Mouse (Mus musculus) megakaryocyte, embryonic 14.5 days (primary cell): ENCODE measurements around the gene Nlrp6. TPM values are rescaled to one million over a fixed set of nuclear protein-coding genes. Genes with fewer than 3 reads are reported as not detected.
"Not testable (repeated sequence)": the region's sequence is repeated elsewhere in the genome, so short reads cannot be mapped to it uniquely, and the experiment has no call there.

Experiments used
- H3K27me3 ChIP-seq: replicated peaks from 2 replicates; pipeline ENCODE3; 2012; ENCODE audit warnings: inconsistent platforms
- H3K36me3 ChIP-seq: replicated peaks from 2 replicates; pipeline ENCODE3; 2012; ENCODE audit warnings: low read length, inconsistent platforms, mixed read lengths
- H3K4me1 ChIP-seq: 2 replicates; pipeline ENCODE4 v1.6.1; 2012; ENCODE audit warnings: inconsistent platforms
- H3K4me3 ChIP-seq: replicated peaks from 2 replicates; pipeline ENCODE3; 2012; ENCODE audit warnings: moderate library complexity, mild to moderate bottlenecking, inconsistent platforms
- H3K9me3 ChIP-seq: 2 replicates; pipeline ENCODE4 v1.6.1; 2012; ENCODE audit warnings: inconsistent platforms
- FLI1 ChIP-seq: IDR thresholded peaks from 2 replicates; pipeline ENCODE4 v1.6.1; 2012; ENCODE audit warnings: low read length, inconsistent platforms, mixed read lengths
- GATA1 ChIP-seq: IDR thresholded peaks from 3 replicates; pipeline ENCODE4 v1.6.1; 2012; ENCODE audit warnings: mixed read lengths, low read length, inconsistent platforms, borderline replicate concordance
- polyA plus RNA-seq: library from polyadenylated mRNA; stranded (reverse); fragments of >175 nt; gene quantifications from 2 replicates; pipeline ENCODE4 v1.2.3, GENCODE M21; 2012; ENCODE audit warnings: low replicate concordance; ENCODE audit not compliant: insufficient read depth

Nlrp6 gene
- polyA plus RNA-seq, 1 experiment: 18.0 TPM

DNA sequence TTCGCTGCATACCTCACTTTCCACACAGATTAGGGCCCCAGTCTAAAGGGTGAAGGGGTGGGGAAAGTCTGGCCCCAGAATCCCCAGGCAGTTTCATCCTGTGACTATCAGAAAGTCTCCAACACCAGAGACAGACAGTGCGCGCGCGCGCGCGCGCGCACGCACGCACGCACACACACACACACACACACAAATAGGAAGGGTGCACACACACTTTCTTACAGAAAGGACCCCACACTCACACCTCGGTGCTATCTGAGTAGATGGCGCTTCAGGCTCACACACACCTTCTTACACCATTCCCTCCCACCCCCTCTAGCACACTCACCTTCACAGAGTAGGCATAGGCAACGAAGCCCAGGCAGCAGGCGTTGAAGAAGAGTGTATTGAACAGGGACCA, 34.6 kb downstream of the Nlrp6 start:
- Histone ChIP-seq H3K27me3 (no peaks in the 10 kb centered on the region), H3K4me1 (peaks cover 94% of the 10 kb centered on the region), H3K36me3 (peaks cover 41% of the 10 kb centered on the region), H3K9me3 (no peaks in the 10 kb centered on the region), H3K4me3 (peak overlapping the region; percentile 95)
- TF ChIP-seq FLI1 (no peak), GATA1 (no peak)

- no peak for TF ChIP-seq GATA1
- no peak for TF ChIP-seq FLI1
- H3K36me3 ChIP-seq: peaks cover 35% of the 10 kb centered on the region
- H3K4me3 ChIP-seq: peak within 1 kb of the TSS; percentile 95
- peaks cover 89% of the 10 kb centered on the region for H3K4me1 ChIP-seq
- H3K27me3 ChIP-seq: no peaks in the 10 kb centered on the region
- H3K9me3 ChIP-seq: no peaks in the 10 kb centered on the region
Measured at GRCm38 (mm10) chr7:140955758-140956555, 35.3 kb downstream of the Nlrp6 start, which contains the start of the genes Gm45717 and Ifitm2. TSS of gene Gm45717 (minus strand) at chr7:140955937. TSS of gene Ifitm2 (minus strand) at chr7:140955987.

DNA sequence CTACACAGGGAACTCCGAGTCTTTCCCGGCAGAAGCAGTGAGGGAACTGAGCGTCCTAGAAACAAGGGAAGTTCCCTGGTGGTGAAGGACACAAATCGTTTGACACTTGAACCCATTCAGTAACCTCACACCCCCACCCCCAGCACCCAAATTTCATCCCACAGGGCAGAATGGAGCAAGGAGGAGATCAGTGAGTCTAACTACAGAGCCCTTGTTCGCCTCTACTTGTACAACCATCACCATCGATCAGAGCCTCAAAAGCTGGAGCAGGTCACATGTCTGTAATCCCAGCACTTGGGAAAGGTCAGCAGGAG, 35.8 kb downstream of the Nlrp6 start:
- Histone ChIP-seq H3K4me3 (peak overlapping the region; percentile 85), H3K4me1 (peaks cover 83% of the 10 kb centered on the region), H3K36me3 (peaks cover 29% of the 10 kb centered on the region), H3K9me3 (no peaks in the 10 kb centered on the region), H3K27me3 (no peaks in the 10 kb centered on the region)
- TF ChIP-seq GATA1 (no peak), FLI1 (no peak)

DNA sequence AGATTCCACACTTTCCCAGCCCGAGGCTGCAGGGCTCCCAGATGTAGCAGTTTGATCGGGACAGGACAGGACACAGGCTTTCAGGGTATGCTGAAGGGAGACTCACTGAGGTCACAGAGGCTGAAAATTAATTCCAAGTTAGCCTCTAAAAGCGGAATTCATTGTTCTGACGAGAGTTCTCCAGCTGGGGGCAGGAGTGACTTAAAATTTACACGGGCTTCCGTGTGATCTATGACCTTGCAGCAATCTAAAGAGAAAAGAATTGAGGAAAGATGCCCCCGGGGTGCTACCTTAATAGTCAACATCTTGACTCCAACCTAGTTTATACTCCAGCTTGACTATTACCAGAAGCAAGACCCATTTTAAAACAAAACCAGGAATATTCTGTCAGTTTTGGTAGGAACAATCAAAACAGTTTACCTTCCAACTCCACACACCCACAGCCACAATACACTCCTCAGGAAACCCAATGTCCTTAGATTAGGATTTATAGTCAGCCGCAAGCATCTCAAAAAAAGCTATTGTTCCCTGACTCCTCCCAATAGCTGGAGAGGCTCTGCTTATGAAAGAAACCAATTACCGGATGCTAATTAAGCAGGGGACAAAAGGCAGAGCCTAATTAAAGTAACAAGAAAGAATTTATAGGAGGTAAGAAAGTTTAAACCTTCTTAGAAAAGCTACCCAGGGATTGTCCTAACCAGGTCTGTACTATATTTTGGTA, 38.6 kb downstream of the Nlrp6 start:
- TF ChIP-seq FLI1 (no peak), GATA1 (no peak)
- peaks cover 70% of the 10 kb centered on the region for H3K4me1 ChIP-seq
- H3K27me3 ChIP-seq: no peaks in the 10 kb centered on the region
- no peak overlapping the region for H3K4me3 ChIP-seq
- H3K9me3 ChIP-seq: no peaks in the 10 kb centered on the region
- peaks cover under 1% of the 10 kb centered on the region for H3K36me3 ChIP-seq

GRCm38 (mm10) chr7:140960026-140960425, 39.3 kb downstream of the Nlrp6 start:
- H3K27me3 ChIP-seq: no peaks in the 10 kb centered on the region
- H3K36me3 ChIP-seq: no peaks in the 10 kb centered on the region
- H3K4me1 ChIP-seq: peaks cover 68% of the 10 kb centered on the region
- TF ChIP-seq GATA1 (no peak), FLI1 (no peak)
- H3K4me3 ChIP-seq: peak overlapping the region; percentile 38
- no peaks in the 10 kb centered on the region for H3K9me3 ChIP-seq

DNA sequence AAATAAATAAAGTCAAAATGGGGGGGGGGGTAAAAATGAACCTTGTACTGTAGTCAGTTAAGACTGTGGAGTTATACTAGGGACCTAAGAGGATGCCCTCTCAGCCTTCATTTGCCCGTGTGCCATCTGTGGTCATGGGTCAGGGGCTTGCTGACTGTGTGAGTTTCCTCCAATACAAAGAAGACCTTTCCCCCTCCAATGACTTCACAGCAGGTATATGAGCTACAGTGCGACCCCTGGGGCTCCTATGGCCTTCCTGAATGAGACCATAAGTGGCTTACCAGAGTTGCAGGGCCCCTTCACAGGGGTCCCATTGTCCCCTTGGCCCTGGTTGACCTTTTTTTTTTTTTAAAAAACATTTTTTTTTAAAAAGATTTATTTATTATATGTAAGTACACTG, 40.7 kb downstream of the Nlrp6 start:
- no peaks in the 10 kb centered on the region for H3K27me3 ChIP-seq
- H3K36me3 ChIP-seq: no peaks in the 10 kb centered on the region
- H3K9me3 ChIP-seq: no peaks in the 10 kb centered on the region
- H3K4me1 ChIP-seq: peaks cover 56% of the 10 kb centered on the region
- no peak overlapping the region for H3K4me3 ChIP-seq
- no peak for TF ChIP-seq FLI1
- TF ChIP-seq GATA1: no peak

DNA sequence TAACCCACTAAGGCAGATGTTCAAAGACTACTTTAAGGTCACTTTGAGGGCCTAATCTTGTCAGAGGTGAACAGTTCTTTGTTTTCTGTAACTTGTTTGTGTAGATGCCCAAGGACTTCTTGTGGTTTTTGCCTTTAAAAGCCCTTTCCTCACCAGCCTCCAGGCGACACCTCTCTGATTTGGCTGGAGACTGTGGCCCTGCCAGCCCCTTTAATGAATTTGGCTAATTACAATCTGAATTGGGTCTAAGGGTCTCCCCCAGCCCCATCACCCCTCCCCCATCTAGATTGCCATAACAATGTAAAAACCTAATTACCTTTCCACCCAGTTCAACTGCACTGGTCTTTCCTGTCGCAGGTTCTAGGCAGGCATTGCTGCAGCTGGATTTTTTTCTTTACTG, 42.0 kb downstream of the Nlrp6 start:
- TF ChIP-seq GATA1: no peak
- no peak for TF ChIP-seq FLI1
- Histone ChIP-seq H3K36me3 (no peaks in the 10 kb centered on the region), H3K4me1 (peaks cover 53% of the 10 kb centered on the region), H3K4me3 (no peak overlapping the region), H3K9me3 (no peaks in the 10 kb centered on the region), H3K27me3 (no peaks in the 10 kb centered on the region)

DNA sequence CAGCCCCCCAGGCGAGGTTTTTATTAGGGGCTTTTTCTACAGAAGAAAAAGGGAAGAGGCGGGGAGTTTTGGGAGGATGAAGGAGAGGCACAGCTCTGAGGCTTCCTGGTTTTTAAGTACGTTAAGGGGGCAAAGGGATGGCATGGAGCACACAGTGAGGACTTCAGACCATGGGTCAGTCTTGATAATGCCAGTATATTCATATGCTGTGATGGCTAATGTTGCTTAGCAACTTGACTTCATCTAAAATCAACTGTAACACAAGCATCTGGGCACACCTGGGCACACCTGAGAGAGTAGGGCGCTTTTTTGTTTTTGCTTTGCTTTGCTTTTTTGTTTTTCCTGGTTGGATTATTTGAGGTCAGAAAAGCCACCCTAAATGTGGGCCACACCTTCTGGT, 46.2 kb downstream of the Nlrp6 start, which contains the start of gene Ifitm1:
Ifitm1 (plus strand) TSS at position 301 of the 400 bp plus-strand sequence.
- no peak for TF ChIP-seq FLI1
- no peak for TF ChIP-seq GATA1

DNA sequence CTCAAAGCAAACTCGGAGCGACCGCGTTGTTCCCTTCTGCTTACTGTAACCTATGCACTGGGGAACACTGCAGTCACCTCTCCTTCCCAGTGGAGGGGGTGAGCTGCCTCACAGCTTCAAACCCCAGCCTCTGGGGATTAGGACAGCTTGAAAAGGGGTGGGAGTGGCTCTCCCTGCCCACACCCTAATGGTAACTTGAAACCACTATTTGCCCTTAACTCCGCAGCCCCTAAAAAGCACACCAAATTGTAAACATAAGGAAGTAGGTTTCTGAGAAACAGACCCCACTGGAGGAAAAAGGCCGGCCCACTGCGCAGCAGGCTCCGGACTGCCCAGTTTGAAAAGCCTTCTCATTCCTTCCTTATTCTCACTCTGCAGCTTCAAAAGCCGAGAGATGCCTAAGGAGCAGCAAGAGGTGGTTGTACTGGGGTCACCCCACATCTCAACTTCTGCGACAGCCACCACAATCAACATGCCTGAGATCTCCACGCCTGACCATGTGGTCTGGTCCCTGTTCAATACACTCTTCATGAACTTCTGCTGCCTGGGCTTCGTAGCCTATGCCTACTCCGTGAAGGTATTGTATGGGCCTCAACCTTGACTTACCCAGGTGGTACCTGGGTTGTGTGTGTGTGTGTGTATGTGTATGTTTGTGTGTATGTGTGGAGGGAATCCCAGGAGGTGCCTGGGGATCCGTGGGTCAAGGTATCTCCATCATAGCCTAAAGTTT, 47.3 kb downstream of the Nlrp6 start:
- H3K4me3 ChIP-seq: peak overlapping the region; percentile 91
- no peaks in the 10 kb centered on the region for H3K9me3 ChIP-seq
- no peak for TF ChIP-seq FLI1
- peaks cover 24% of the 10 kb centered on the region for H3K36me3 ChIP-seq
- peaks cover 72% of the 10 kb centered on the region for H3K4me1 ChIP-seq
- no peaks in the 10 kb centered on the region for H3K27me3 ChIP-seq

More for the DNA sequence above, 46.2 kb downstream of the Nlrp6 start, which contains the start of gene Ifitm1:
- H3K4me1 ChIP-seq: peaks cover 72% of the 10 kb centered on the region
- peak within 1 kb of the TSS; percentile 85 for H3K4me3 ChIP-seq
- no peaks in the 10 kb centered on the region for H3K9me3 ChIP-seq
- no peaks in the 10 kb centered on the region for H3K27me3 ChIP-seq
- H3K36me3 ChIP-seq: peaks cover 23% of the 10 kb centered on the region

- H3K27me3 ChIP-seq, H3K9me3 ChIP-seq: not testable (repeated sequence)
- peaks cover 28% of the 10 kb centered on the region for H3K36me3 ChIP-seq
- peaks cover 74% of the 10 kb centered on the region for H3K4me1 ChIP-seq
- peak overlapping the region; percentile 91 for H3K4me3 ChIP-seq
Measured at GRCm38 (mm10) chr7:140968710-140969109, 48.0 kb downstream of the Nlrp6 start.
